Mouse (Mus musculus) MEL (cell line): ENCODE measurements around the gene Cnot9.

Experiments
- CTCF ChIP-seq, 3 experiments: IDR thresholded peaks in 2 of 3; conservative IDR thresholded peaks in 1 of 3; 2 replicates each; pipeline ENCODE4 v1.5.1; 2011 to 2012; ENCODE audit warnings: low read length in 3 of 3, low read depth in 2 of 3, mild to moderate bottlenecking in 2 of 3, improper control_type of control experiment in 1 of 3, inconsistent platforms in 1 of 3, mixed read lengths in 1 of 3, moderate library complexity in 1 of 3; ENCODE audit not compliant: control insufficient read depth in 1 of 3, insufficient read depth in 1 of 3, poor library complexity in 1 of 3, severe bottlenecking in 1 of 3
- JUND ChIP-seq: IDR thresholded peaks from 2 replicates; pipeline ENCODE4 v1.6.1; 2011; ENCODE audit warnings: low read depth, mild to moderate bottlenecking, improper control_type of control experiment, low read length
- RAD21 ChIP-seq: IDR thresholded peaks from 2 replicates; pipeline ENCODE4 v1.6.1; 2011; ENCODE audit warnings: mild to moderate bottlenecking, low read depth, low read length, improper control_type of control experiment

- TF ChIP-seq RAD21, result no peak
- no peak for TF ChIP-seq CTCF (IDR thresholded peaks at IDR 0.05 in 2 of 3, conservative IDR thresholded peaks at IDR 0.05 in 1 of 3; ENCODE audit: control insufficient read depth in 1 of 3, insufficient read depth in 1 of 3, low read depth in 2 of 3, low read length in 3 of 3, poor library complexity in 1 of 3, severe bottlenecking in 1 of 3)
- no peak for TF ChIP-seq JUND
Measured at GRCm38 (mm10) chr1:74542451-74542961, 36.6 kb downstream of the Cnot9 start, which contains the start of gene Plcd4.
